Mouse (Mus musculus) E14TG2a.4 (cell line): ENCODE data around the gene Gm17660.

Experiments used
- H3K27me3 ChIP-seq: 2 replicates; pipeline ENCODE4 v1.6.1; 2014; ENCODE audit warnings: low read length, control low read depth; ENCODE audit not compliant: insufficient read depth
- H3K36me3 ChIP-seq: 2 replicates; pipeline ENCODE4 v1.6.1; 2014; ENCODE audit warnings: low read length, control low read depth; ENCODE audit not compliant: insufficient read depth
- H3K4me1 ChIP-seq: replicated peaks from 2 replicates; pipeline ENCODE4 v1.6.1; 2014; ENCODE audit warnings: low read depth, low read length, control low read depth
- H3K4me3 ChIP-seq: replicated peaks from 2 replicates; pipeline ENCODE4 v1.5.1; 2014; ENCODE audit warnings: mild to moderate bottlenecking, low read length
- H3K9me3 ChIP-seq: 2 replicates; pipeline ENCODE4 v1.6.1; 2014; ENCODE audit warnings: low read length, control low read depth
- CTCF ChIP-seq: conservative IDR thresholded peaks from 2 replicates; pipeline ENCODE4 v1.5.1; 2014; ENCODE audit warnings: low read length
- NANOG ChIP-seq: IDR thresholded peaks from 2 replicates; pipeline ENCODE4 v1.6.1; 2014; ENCODE audit warnings: borderline replicate concordance, low read length, mixed read lengths
- POU5F1 ChIP-seq: IDR thresholded peaks from 2 replicates; pipeline ENCODE4 v1.6.1; 2014; ENCODE audit warnings: low read length, borderline replicate concordance

The Gm17660 gene

GRCm38 (mm10) chr5:104023289-104024020 is 54.0 kb downstream of the Gm17660 start:
- TF ChIP-seq POU5F1 (no peak), NANOG (no peak), CTCF (no peak)

GRCm38 (mm10) chr5:104022558-104022957 is 54.9 kb downstream of the Gm17660 start:
- H3K4me1 ChIP-seq: peaks cover 75% of the 10 kb centered on the region
- peak overlapping the region; percentile 85 for H3K4me3 ChIP-seq
- peaks cover 14% of the 10 kb centered on the region for H3K36me3 ChIP-seq
- H3K27me3 ChIP-seq: no peaks in the 10 kb centered on the region
- TF ChIP-seq POU5F1 (no peak), CTCF (no peak), NANOG (no peak)
- no peaks in the 10 kb centered on the region for H3K9me3 ChIP-seq

More at GRCm38 (mm10) chr5:104023289-104024020, 54.0 kb downstream of the Gm17660 start:
- Histone ChIP-seq H3K9me3 (no peaks in the 10 kb centered on the region), H3K36me3 (peaks cover 5% of the 10 kb centered on the region), H3K4me3 (0 out of 2 replicates have a peak overlapping the region, but pooled peaks have one; percentile 85), H3K27me3 (no peaks in the 10 kb centered on the region), H3K4me1 (peaks cover 70% of the 10 kb centered on the region)

GRCm38 (mm10) chr5:104021597-104022378 is 55.6 kb downstream of the Gm17660 start, which contains the start of gene Hsd17b11:
Gene Hsd17b11, minus strand, starts transcription at chr5:104021919.
- Histone ChIP-seq H3K4me3 (peak within 1 kb of the TSS; percentile 85), H3K36me3 (peaks cover 22% of the 10 kb centered on the region)
- TF ChIP-seq CTCF (no peak), NANOG (peak; percentile 16; the same call in 1 of the 2 replicates)

More at GRCm38 (mm10) chr5:104021597-104022378, 55.6 kb downstream of the Gm17660 start, which contains the start of gene Hsd17b11:
- Histone ChIP-seq H3K27me3 (no peaks in the 10 kb centered on the region), H3K9me3 (no peaks in the 10 kb centered on the region), H3K4me1 (peaks cover 74% of the 10 kb centered on the region)
